Mouse (Mus musculus): Measurements from ENCODE around the gene Tex22. TPM values are rescaled to one million over a fixed set of nuclear protein-coding genes. Genes with fewer than 3 reads are reported as not detected.

The Tex22 gene
- total and polyA plus RNA-seq, 2 experiments = 0.10 TPM; not detected in 1

GRCm38 (mm10) chr12:113071321-113071720, 3.0 kb upstream of the Tex22 start:
- no peak for TF ChIP-seq POLR2A (IDR thresholded peaks at IDR 0.05; ENCODE audit: extremely low read depth, insufficient read depth, low read length)
- WGBS = 98% methylated on average over 6 of the region's 6 CpGs
- H3K4me1 ChIP-seq (ENCODE audit: control insufficient read depth, insufficient read depth, low read length) = peaks cover 6% of the 10 kb centered on the region

GRCm38 (mm10) chr12:113071827-113072226, 2.5 kb upstream of the Tex22 start:
- Histone ChIP-seq H3K27me3 (ENCODE audit: control insufficient read depth, insufficient read depth, low read length) (no peaks in the 10 kb centered on the region), H3K4me1 (ENCODE audit: control insufficient read depth, insufficient read depth, low read length) (peaks cover 6% of the 10 kb centered on the region), H3K4me3 (ENCODE audit: insufficient read depth, low read depth, low read length) (no peak overlapping the region), H3K79me2 (ENCODE audit: control insufficient read depth, insufficient read depth, low read length) (no peaks in the 10 kb centered on the region), H3K27ac (replicated peaks; ENCODE audit: insufficient read depth, low read depth, low read length) (no peak overlapping the region), H3K36me3 (ENCODE audit: control insufficient read depth, insufficient read depth, low read length) (no peaks in the 10 kb centered on the region), H3K9ac (ENCODE audit: low read depth, low read length) (no peak overlapping the region)
- 45% methylated on average over 6 of the region's 6 CpGs for WGBS
- TF ChIP-seq POLR2A (IDR thresholded peaks at IDR 0.05; ENCODE audit: extremely low read depth, insufficient read depth, low read length) (no peak), CTCF (IDR thresholded peaks at IDR 0.05; ENCODE audit: low read depth, low read length) (no peak)
- peak; percentile 64 for DNase-seq (ENCODE audit: extremely low read depth, low read depth, low spot score)

More at GRCm38 (mm10) chr12:113071321-113071720, 3.0 kb upstream of the Tex22 start:
- Histone ChIP-seq H3K36me3 (ENCODE audit: control insufficient read depth, insufficient read depth, low read length) (no peaks in the 10 kb centered on the region), H3K4me3 (ENCODE audit: insufficient read depth, low read depth, low read length) (no peak overlapping the region), H3K27ac (replicated peaks; ENCODE audit: insufficient read depth, low read depth, low read length) (no peak overlapping the region), H3K27me3 (ENCODE audit: control insufficient read depth, insufficient read depth, low read length) (no peaks in the 10 kb centered on the region), H3K9ac (ENCODE audit: low read depth, low read length) (no peak overlapping the region), H3K79me2 (ENCODE audit: control insufficient read depth, insufficient read depth, low read length) (no peaks in the 10 kb centered on the region)
- no peak for DNase-seq (ENCODE audit: extremely low read depth, low read depth, low spot score)

GRCm38 (mm10) chr12:113073420-113074328, 628 bp upstream of the Tex22 start:
- Histone ChIP-seq H3K36me3 (ENCODE audit: control insufficient read depth, insufficient read depth, low read length) (no peaks in the 10 kb centered on the region), H3K27me3 (ENCODE audit: control insufficient read depth, insufficient read depth, low read length) (no peaks in the 10 kb centered on the region), H3K9ac (ENCODE audit: low read depth, low read length) (peak overlapping the region; percentile 25; the same call in 1 of the 2 replicates), H3K4me3 (ENCODE audit: insufficient read depth, low read depth, low read length) (peak overlapping the region; percentile 61; the same call in 1 of the 2 replicates), H3K27ac (replicated peaks; ENCODE audit: insufficient read depth, low read depth, low read length) (peak overlapping the region; percentile 7; the same call in 1 of the 2 replicates), H3K4me1 (ENCODE audit: control insufficient read depth, insufficient read depth, low read length) (peaks cover 6% of the 10 kb centered on the region), H3K79me2 (ENCODE audit: control insufficient read depth, insufficient read depth, low read length) (no peaks in the 10 kb centered on the region)
- DNase-seq (ENCODE audit: extremely low read depth, low read depth, low spot score) = peak; percentile 5
- TF ChIP-seq POLR2A (IDR thresholded peaks at IDR 0.05; ENCODE audit: extremely low read depth, insufficient read depth, low read length) (no peak), CTCF (IDR thresholded peaks at IDR 0.05; ENCODE audit: low read depth, low read length) (no peak)
- WGBS = 23% methylated on average over 15 of the region's 15 CpGs

GRCm38 (mm10) chr12:113075063-113075454, 757 bp downstream of the Tex22 start:
- Histone ChIP-seq H3K79me2 (ENCODE audit: control insufficient read depth, insufficient read depth, low read length) (no peaks in the 10 kb centered on the region), H3K27me3 (ENCODE audit: control insufficient read depth, insufficient read depth, low read length) (no peaks in the 10 kb centered on the region), H3K27ac (replicated peaks; ENCODE audit: insufficient read depth, low read depth, low read length) (peak overlapping the region; percentile 75), H3K36me3 (ENCODE audit: control insufficient read depth, insufficient read depth, low read length) (no peaks in the 10 kb centered on the region), H3K9ac (ENCODE audit: low read depth, low read length) (peak overlapping the region; percentile 73), H3K4me1 (ENCODE audit: control insufficient read depth, insufficient read depth, low read length) (peaks cover 6% of the 10 kb centered on the region), H3K4me3 (ENCODE audit: insufficient read depth, low read depth, low read length) (peak overlapping the region; percentile 61; the same call in 1 of the 2 replicates)
- DNase-seq (ENCODE audit: extremely low read depth, low read depth, low spot score) = peak; percentile 76
- TF ChIP-seq CTCF (IDR thresholded peaks at IDR 0.05; ENCODE audit: low read depth, low read length) = peak; percentile 97
- TF ChIP-seq POLR2A (IDR thresholded peaks at IDR 0.05; ENCODE audit: extremely low read depth, insufficient read depth, low read length) = 0 out of 2 replicates have a peak, but pooled peaks have one; percentile 29
- WGBS = 4% methylated on average over 10 of the region's 10 CpGs

- Histone ChIP-seq H3K36me3 (ENCODE audit: control insufficient read depth, insufficient read depth, low read length) (no peaks in the 10 kb centered on the region), H3K27ac (replicated peaks; ENCODE audit: insufficient read depth, low read depth, low read length) (no peak overlapping the region), H3K4me3 (ENCODE audit: insufficient read depth, low read depth, low read length) (no peak overlapping the region), H3K4me1 (ENCODE audit: control insufficient read depth, insufficient read depth, low read length) (peaks cover 6% of the 10 kb centered on the region), H3K9ac (ENCODE audit: low read depth, low read length) (no peak overlapping the region), H3K79me2 (ENCODE audit: control insufficient read depth, insufficient read depth, low read length) (no peaks in the 10 kb centered on the region), H3K27me3 (ENCODE audit: control insufficient read depth, insufficient read depth, low read length) (no peaks in the 10 kb centered on the region)
- 50% methylated on average over 6 of the region's 6 CpGs for WGBS
- DNase-seq (ENCODE audit: extremely low read depth, low read depth, low spot score) = no peak
- TF ChIP-seq POLR2A (IDR thresholded peaks at IDR 0.05; ENCODE audit: extremely low read depth, insufficient read depth, low read length) = no peak
- TF ChIP-seq CTCF (IDR thresholded peaks at IDR 0.05; ENCODE audit: low read depth, low read length) = no peak
Observed at GRCm38 (mm10) chr12:113075486-113075885, 1.2 kb downstream of the Tex22 start.

- no peak for DNase-seq (ENCODE audit: extremely low read depth, low read depth, low spot score)
- no peaks in the 10 kb centered on the region for H3K36me3 ChIP-seq (ENCODE audit: control insufficient read depth, insufficient read depth, low read length)
- H3K27ac ChIP-seq (replicated peaks; ENCODE audit: insufficient read depth, low read depth, low read length) = no peak overlapping the region
- no peak for TF ChIP-seq POLR2A (IDR thresholded peaks at IDR 0.05; ENCODE audit: extremely low read depth, insufficient read depth, low read length)
- TF ChIP-seq CTCF (IDR thresholded peaks at IDR 0.05; ENCODE audit: low read depth, low read length) = no peak
- no peaks in the 10 kb centered on the region for H3K79me2 ChIP-seq (ENCODE audit: control insufficient read depth, insufficient read depth, low read length)
- H3K27me3 ChIP-seq (ENCODE audit: control insufficient read depth, insufficient read depth, low read length) = no peaks in the 10 kb centered on the region
- WGBS = 66% methylated on average over 3 of the region's 3 CpGs
- no peak overlapping the region for H3K9ac ChIP-seq (ENCODE audit: low read depth, low read length)
- no peaks in the 10 kb centered on the region for H3K4me1 ChIP-seq (ENCODE audit: control insufficient read depth, insufficient read depth, low read length)
- no peak overlapping the region for H3K4me3 ChIP-seq (ENCODE audit: insufficient read depth, low read depth, low read length)
Observed at GRCm38 (mm10) chr12:113087276-113087675, 13.0 kb downstream of the Tex22 start.

Measured in liver, adult 2 months (tissue).